Mouse (Mus musculus) E14TG2a.4 (cell line): Measurements from ENCODE around the gene Sgk1.

ENCODE experiments used
- CTCF ChIP-seq: conservative IDR thresholded peaks from 2 replicates; pipeline ENCODE4 v1.5.1; 2014; ENCODE audit warnings: low read length
- NANOG ChIP-seq: IDR thresholded peaks from 2 replicates; pipeline ENCODE4 v1.6.1; 2014; ENCODE audit warnings: borderline replicate concordance, low read length, mixed read lengths

GRCm38 (mm10) chr10:21946751-21947351 lies 64.9 kb downstream of the Sgk1 start:
- TF ChIP-seq CTCF (no peak), NANOG (no peak)
